Mouse (Mus musculus) hindbrain, embryonic 14.5 days (tissue): ENCODE results near the gene Ocm. TPM values are rescaled to one million over a fixed set of nuclear protein-coding genes. Genes with fewer than 3 reads are reported as not detected.

Experiments used
- ATAC-seq: fragments of 200-750 bp; cut with Nextera tagmentation; 2 replicates; pipeline ENCODE4 v1.8.0; 2017; ENCODE audit warnings: moderate number of reproducible peaks, mild to moderate bottlenecking, moderate TSS enrichment, moderate library complexity; ENCODE audit not compliant: low FRiP score
- DNase-seq: peaks from one replicate; pipeline ENCODE4 v3.0.0-alpha.2; 2015; ENCODE audit warnings: low spot score
- H3K27ac ChIP-seq: fragments of 300-500 bp; sonication (generic); 2 replicates; pipeline ENCODE4 v1.5.1; 2014; ENCODE audit warnings: mild to moderate bottlenecking, moderate library complexity
- H3K27me3 ChIP-seq: fragments of 300-500 bp; sonication (generic); 2 replicates; pipeline ENCODE4 v1.6.1; 2014; ENCODE audit warnings: mild to moderate bottlenecking, low read length, mixed read lengths; ENCODE audit not compliant: control insufficient read depth, insufficient read depth
- H3K36me3 ChIP-seq: fragments of 300-500 bp; sonication (generic); replicated peaks from 2 replicates; pipeline ENCODE4 v1.6.1; 2014; ENCODE audit not compliant: control insufficient read depth, insufficient read depth
- H3K4me1 ChIP-seq: fragments of 300-500 bp; sonication (generic); replicated peaks from 2 replicates; pipeline ENCODE4 v1.6.1; 2014; ENCODE audit warnings: antibody characterized with exemption, low read length, mixed read lengths; ENCODE audit not compliant: control insufficient read depth, insufficient read depth
- H3K4me2 ChIP-seq: fragments of 300-500 bp; sonication (generic); replicated peaks from 2 replicates; pipeline ENCODE4 v1.6.1; 2014; ENCODE audit warnings: mild to moderate bottlenecking, moderate library complexity
- H3K4me3 ChIP-seq: fragments of 300-500 bp; sonication (generic); replicated peaks from 2 replicates; pipeline ENCODE4 v1.5.1; 2014; ENCODE audit warnings: mild to moderate bottlenecking, low read length
- H3K9ac ChIP-seq: fragments of 300-500 bp; sonication (generic); 2 replicates; pipeline ENCODE4 v1.6.1; 2014
- H3K9me3 ChIP-seq: fragments of 300-500 bp; sonication (generic); 2 replicates; pipeline ENCODE4 v1.6.1; 2016; ENCODE audit warnings: low read length; ENCODE audit not compliant: control insufficient read depth
- WGBS: fragments of 180-500 bp; shearing (Covaris S2); extraction: QIAGEN DNeasy Blood & Tissue Kit; methylation state at CpG from one replicate; pipeline ENCODE4 v1.1.7; 2014; 5-methylcytosine and 5-hydroxymethylcytosine counted together
- polyA plus RNA-seq: library from polyadenylated mRNA; unstranded; fragments of >200 nt; fragmentation: Nextera tagmentation; extraction: Ambion mirVana; gene quantifications from 2 replicates; pipeline ENCODE4 v1.2.1, GENCODE M21; 2014

Gene Ocm
- polyA plus RNA-seq, 1 experiment from 2014 or later, result not detected

- ATAC-seq, result peak; percentile 21; the same call in 1 of the 2 replicates
- 55% methylated on average over 4 of the region's 4 CpGs for WGBS
- H3K9ac ChIP-seq, result no peak overlapping the region
Measured at GRCm38 (mm10) chr5:143974931-143975630, 51.4 kb downstream of the Ocm start.

GRCm38 (mm10) chr5:143972628-143973027 lies 53.8 kb downstream of the Ocm start:
- H3K27ac ChIP-seq, result no peak overlapping the region
- no peaks in the 10 kb centered on the region for H3K36me3 ChIP-seq
- no peaks in the 10 kb centered on the region for H3K27me3 ChIP-seq
- WGBS, result 88% methylated on average over 3 of the region's 3 CpGs
- DNase-seq (no peak), ATAC-seq (no peak)
- H3K9ac ChIP-seq, result no peak overlapping the region
- H3K4me3 ChIP-seq, result no peak overlapping the region
- no peak overlapping the region for H3K4me2 ChIP-seq
- no peaks in the 10 kb centered on the region for H3K4me1 ChIP-seq
- no peaks in the 10 kb centered on the region for H3K9me3 ChIP-seq

More at GRCm38 (mm10) chr5:143974931-143975630, 51.4 kb downstream of the Ocm start:
- Histone ChIP-seq H3K4me3 (no peak overlapping the region), H3K4me2 (no peak overlapping the region), H3K36me3 (no peaks in the 10 kb centered on the region), H3K4me1 (no peaks in the 10 kb centered on the region), H3K9me3 (no peaks in the 10 kb centered on the region), H3K27me3 (no peaks in the 10 kb centered on the region), H3K27ac (no peak overlapping the region)
- peak; percentile 70 for DNase-seq

Other genes with a start within 250 kb of the Ocm start
- 48.0 and 52.9 TPM in 2 replicates for gene Eif2ak1, start 208.9 kb downstream of the Ocm start, polyA plus RNA-seq
- gene Ankrd61, start 129.0 kb downstream of the Ocm start, polyA plus RNA-seq, result 0.23 and 0.55 TPM in 2 replicates
- gene Aimp2, start 116.8 kb downstream of the Ocm start, polyA plus RNA-seq, result 86.7 and 87.4 TPM in 2 replicates
- gene Pms2, start 116.7 kb downstream of the Ocm start, polyA plus RNA-seq, result 25.8 and 29.3 TPM in 2 replicates
- gene Gm42421, start 98.5 kb downstream of the Ocm start, polyA plus RNA-seq, result 1.6 and 2.5 TPM in 2 replicates
- gene Rsph10b, start 93.6 kb downstream of the Ocm start, polyA plus RNA-seq, result 3.9 and 4.5 TPM in 2 replicates
- gene Ccz1, start 11.8 kb downstream of the Ocm start, polyA plus RNA-seq, result 83.0 and 83.3 TPM in 2 replicates
- 10.8 and 11.2 TPM in 2 replicates for gene Lmtk2, start 73.8 kb upstream of the Ocm start, polyA plus RNA-seq
- gene Bhlha15, start 163.6 kb upstream of the Ocm start, polyA plus RNA-seq, result 0.11 and 0.12 TPM in 2 replicates
- gene Tecpr1, start 196.9 kb upstream of the Ocm start, polyA plus RNA-seq, result 32.3 and 34.7 TPM in 2 replicates
- 103 and 123 TPM in 2 replicates for gene Bri3, start 217.8 kb upstream of the Ocm start, polyA plus RNA-seq